Mouse (Mus musculus) forebrain, embryonic 11.5 days (tissue): ENCODE results near the gene Maml3. TPM values are rescaled to one million over a fixed set of nuclear protein-coding genes. Genes with fewer than 3 reads are reported as not detected.

Source experiments
- ATAC-seq: fragments of 200-750 bp; cut with Nextera tagmentation; replicated peaks from 2 replicates; pipeline ENCODE4 v1.8.0; 2017; ENCODE audit warnings: moderate TSS enrichment; ENCODE audit not compliant: low FRiP score
- DNase-seq: peaks from one replicate; pipeline ENCODE4 v3.0.0-alpha.2; 2017; ENCODE audit warnings: low spot score
- H3K27ac ChIP-seq: fragments of 300-500 bp; sonication (generic); 2 replicates; pipeline ENCODE4 v1.5.1; 2014; ENCODE audit warnings: low read depth, low read length
- H3K27me3 ChIP-seq: fragments of 300-500 bp; sonication (generic); 2 replicates; pipeline ENCODE4 v1.6.1; 2014; ENCODE audit warnings: mild to moderate bottlenecking, low read length, mixed read lengths; ENCODE audit not compliant: control insufficient read depth, insufficient read depth
- H3K36me3 ChIP-seq: fragments of 300-500 bp; sonication (generic); 2 replicates; pipeline ENCODE4 v1.6.1; 2014; ENCODE audit warnings: mild to moderate bottlenecking, low read length, moderate library complexity, mixed read lengths; ENCODE audit not compliant: control insufficient read depth, insufficient read depth
- H3K4me1 ChIP-seq: fragments of 300-500 bp; sonication (generic); replicated peaks from 2 replicates; pipeline ENCODE4 v1.6.1; 2014; ENCODE audit warnings: low read length, mixed read lengths; ENCODE audit not compliant: control insufficient read depth, insufficient read depth
- H3K4me2 ChIP-seq: fragments of 300-500 bp; sonication (generic); 2 replicates; pipeline ENCODE4 v1.6.1; 2014; ENCODE audit warnings: low read depth, mild to moderate bottlenecking, low read length, moderate library complexity, mixed read lengths; ENCODE audit not compliant: severe bottlenecking
- H3K4me3 ChIP-seq: fragments of 300-500 bp; sonication (generic); 2 replicates; pipeline ENCODE4 v1.5.1; 2014; ENCODE audit warnings: low read depth, low read length
- H3K9ac ChIP-seq: fragments of 300-500 bp; sonication (generic); 2 replicates; pipeline ENCODE4 v1.6.1; 2014; ENCODE audit warnings: low read length
- H3K9me3 ChIP-seq: fragments of 300-500 bp; sonication (generic); 2 replicates; pipeline ENCODE4 v1.6.1; 2016; ENCODE audit warnings: low read length, mixed read lengths; ENCODE audit not compliant: control insufficient read depth
- WGBS: fragments of 180-500 bp; shearing (Covaris S2); extraction: QIAGEN DNeasy Blood & Tissue Kit; methylation state at CpG from one replicate; pipeline ENCODE4 v1.1.7; 2014; 5-methylcytosine and 5-hydroxymethylcytosine counted together
- polyA plus RNA-seq: library from polyadenylated mRNA; unstranded; fragments of >200 nt; fragmentation: Nextera tagmentation; extraction: Ambion mirVana; gene quantifications from 2 replicates; pipeline ENCODE4 v1.2.1, GENCODE M21; 2014

Maml3 gene
- polyA plus RNA-seq, 1 experiment from 2014 or later = 7.5 TPM

DNA sequence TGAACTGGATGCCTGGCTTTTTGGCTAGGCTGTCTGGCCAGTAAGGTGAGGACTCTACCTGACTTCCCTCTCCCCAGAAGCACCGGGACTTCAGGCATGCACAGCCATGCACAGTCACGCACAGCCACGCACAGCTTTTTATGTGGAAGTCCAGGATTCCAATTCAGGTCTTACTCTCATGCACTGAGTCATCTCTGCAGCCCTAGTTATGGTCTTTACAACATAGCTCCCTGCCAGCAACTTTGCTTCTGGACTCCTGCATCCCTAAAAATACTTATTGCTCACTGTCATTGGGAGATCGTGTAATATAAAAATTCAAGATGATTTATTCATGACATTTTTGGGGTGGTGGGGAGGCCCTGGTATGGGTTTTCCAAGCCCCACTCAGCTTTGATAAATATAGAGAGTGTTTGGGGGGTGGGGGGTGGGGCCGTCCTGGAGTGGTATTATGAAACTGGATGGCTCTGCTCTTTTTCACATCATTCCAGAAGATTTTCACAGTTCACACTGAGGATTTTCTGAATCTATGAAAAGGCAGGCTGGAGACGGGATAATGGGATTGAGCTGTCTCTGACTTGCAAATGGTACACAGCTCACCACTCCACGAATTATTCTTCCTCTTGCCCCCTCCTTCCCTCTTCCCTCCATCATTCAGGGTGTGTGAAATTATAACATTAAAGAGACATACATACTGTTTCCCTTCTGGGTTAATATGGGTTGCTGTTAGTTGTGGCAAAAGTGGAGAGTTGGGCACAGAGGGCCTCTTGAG, 288.2 kb downstream of the Maml3 start:
- no peaks in the 10 kb centered on the region for H3K36me3 ChIP-seq
- no peak overlapping the region for H3K27ac ChIP-seq
- no peak for ATAC-seq
- H3K4me1 ChIP-seq = peaks cover 8% of the 10 kb centered on the region; the same call in 1 of the 2 replicates
- 76% methylated on average over 7 of the region's 7 CpGs for WGBS
- H3K9me3 ChIP-seq = no peaks in the 10 kb centered on the region
- H3K4me2 ChIP-seq = peak overlapping the region; percentile 13; the same call in 1 of the 2 replicates
- H3K4me3 ChIP-seq = no peak overlapping the region
- no peak overlapping the region for H3K9ac ChIP-seq
- H3K27me3 ChIP-seq = no peaks in the 10 kb centered on the region; the same call in 1 of the 2 replicates
- no peak for DNase-seq

DNA sequence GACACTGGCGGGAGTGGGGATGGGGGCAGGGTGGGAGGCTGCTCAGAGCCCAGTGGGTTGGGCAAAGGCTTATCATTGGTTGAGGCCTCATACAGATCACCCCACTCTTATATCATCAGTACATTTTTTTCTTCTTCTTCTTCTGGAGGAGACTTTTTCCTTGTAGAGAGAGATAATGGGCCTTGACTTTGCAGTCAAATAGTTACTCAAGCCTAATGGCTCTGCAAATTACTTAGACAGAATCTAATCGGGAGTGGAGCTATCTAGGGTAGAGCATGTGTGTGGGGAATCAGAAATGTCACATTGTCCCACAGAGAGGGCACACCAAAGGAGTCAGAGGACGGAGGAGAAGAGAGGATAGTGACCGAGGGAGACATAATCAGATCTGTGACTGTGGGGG, 290.8 kb downstream of the Maml3 start:
- Histone ChIP-seq H3K4me2 (no peak overlapping the region), H3K27ac (no peak overlapping the region), H3K9me3 (no peaks in the 10 kb centered on the region), H3K4me3 (no peak overlapping the region), H3K4me1 (peaks cover 15% of the 10 kb centered on the region), H3K36me3 (no peaks in the 10 kb centered on the region), H3K27me3 (no peaks in the 10 kb centered on the region; the same call in 1 of the 2 replicates), H3K9ac (no peak overlapping the region)
- ATAC-seq (no peak), DNase-seq (no peak)
- 94% methylated on average over 4 of the region's 4 CpGs for WGBS

DNA sequence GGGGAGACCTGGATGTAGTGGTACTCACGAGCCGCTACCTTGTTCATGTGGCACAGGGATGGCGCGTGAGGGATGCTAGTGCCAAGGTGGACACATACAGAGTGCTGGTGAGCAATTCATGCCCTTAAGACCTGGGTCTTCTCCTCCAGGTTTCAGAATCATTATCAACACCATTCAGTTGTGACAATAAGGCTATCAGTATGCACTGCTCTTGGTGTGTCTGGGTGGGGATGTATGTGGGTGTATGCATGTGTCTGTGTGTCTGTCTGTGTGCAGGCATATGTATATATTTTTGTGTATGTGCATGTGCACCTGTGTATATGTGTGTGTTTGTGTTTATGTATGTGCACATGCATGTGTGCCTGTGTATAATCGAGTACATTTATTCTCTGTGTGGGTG, 291.7 kb downstream of the Maml3 start:
- no peak for DNase-seq
- Histone ChIP-seq H3K27ac (no peak overlapping the region), H3K4me3 (no peak overlapping the region), H3K9ac (no peak overlapping the region), H3K36me3 (no peaks in the 10 kb centered on the region), H3K4me1 (peaks cover 20% of the 10 kb centered on the region), H3K27me3 (no peaks in the 10 kb centered on the region; the same call in 1 of the 2 replicates), H3K9me3 (no peaks in the 10 kb centered on the region), H3K4me2 (no peak overlapping the region)
- 93% methylated on average over 5 of the region's 5 CpGs for WGBS
- no peak for ATAC-seq

DNA sequence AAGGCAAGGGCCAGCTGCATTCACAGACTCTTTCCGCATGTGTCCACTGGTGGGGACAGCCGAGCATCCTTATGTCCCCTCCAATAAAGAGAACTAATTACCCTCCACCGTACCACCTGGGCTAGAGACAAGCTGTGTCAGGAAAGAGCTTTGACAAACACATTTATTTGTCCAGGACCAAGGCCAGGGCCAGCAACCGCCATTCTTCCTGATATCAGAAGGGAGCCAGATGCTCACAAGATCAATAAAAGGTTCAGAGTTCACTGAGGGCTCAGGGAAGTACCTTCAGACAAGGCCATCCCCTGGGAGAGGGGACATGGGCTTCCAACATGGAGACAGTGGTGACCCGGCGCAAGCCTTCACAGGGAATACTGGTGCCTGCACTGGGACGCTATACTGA, 294.1 kb downstream of the Maml3 start:
- ATAC-seq = no peak
- Histone ChIP-seq H3K4me2 (no peak overlapping the region), H3K27me3 (no peaks in the 10 kb centered on the region; the same call in 1 of the 2 replicates), H3K27ac (no peak overlapping the region), H3K4me1 (peaks cover 20% of the 10 kb centered on the region), H3K4me3 (no peak overlapping the region), H3K9ac (no peak overlapping the region), H3K9me3 (no peaks in the 10 kb centered on the region; the same call in 1 of the 2 replicates), H3K36me3 (no peaks in the 10 kb centered on the region)
- no peak for DNase-seq
- WGBS = 68% methylated on average over 7 of the region's 7 CpGs

DNA sequence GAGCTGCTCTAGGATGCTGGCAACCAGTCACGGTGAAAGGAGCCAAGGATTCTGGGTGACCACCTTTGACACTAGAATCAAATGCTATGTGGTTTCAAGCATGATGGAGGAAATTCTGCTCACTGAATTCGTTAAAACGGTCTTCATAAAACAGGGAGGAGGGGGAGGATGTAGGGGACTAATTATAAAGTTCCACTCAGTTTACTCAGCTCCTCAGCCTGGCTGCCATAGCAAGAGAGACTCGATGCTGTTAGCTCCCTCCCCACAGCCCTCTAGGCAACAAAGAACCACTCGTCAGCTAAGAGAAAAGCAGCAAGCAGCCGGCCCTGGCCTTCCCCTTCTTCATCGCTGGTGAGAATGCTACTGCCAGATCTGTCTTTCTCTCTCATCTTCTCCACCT, 295.1 kb downstream of the Maml3 start:
- Histone ChIP-seq H3K27me3 (no peaks in the 10 kb centered on the region; the same call in 1 of the 2 replicates), H3K4me2 (no peak overlapping the region), H3K36me3 (no peaks in the 10 kb centered on the region), H3K27ac (no peak overlapping the region), H3K4me3 (no peak overlapping the region), H3K9ac (0 out of 2 replicates have a peak overlapping the region, but pooled peaks have one; percentile 7), H3K9me3 (no peaks in the 10 kb centered on the region; the same call in 1 of the 2 replicates), H3K4me1 (peaks cover 21% of the 10 kb centered on the region)
- DNase-seq (no peak), ATAC-seq (no peak)
- WGBS = 32% methylated on average over 7 of the region's 7 CpGs

DNA sequence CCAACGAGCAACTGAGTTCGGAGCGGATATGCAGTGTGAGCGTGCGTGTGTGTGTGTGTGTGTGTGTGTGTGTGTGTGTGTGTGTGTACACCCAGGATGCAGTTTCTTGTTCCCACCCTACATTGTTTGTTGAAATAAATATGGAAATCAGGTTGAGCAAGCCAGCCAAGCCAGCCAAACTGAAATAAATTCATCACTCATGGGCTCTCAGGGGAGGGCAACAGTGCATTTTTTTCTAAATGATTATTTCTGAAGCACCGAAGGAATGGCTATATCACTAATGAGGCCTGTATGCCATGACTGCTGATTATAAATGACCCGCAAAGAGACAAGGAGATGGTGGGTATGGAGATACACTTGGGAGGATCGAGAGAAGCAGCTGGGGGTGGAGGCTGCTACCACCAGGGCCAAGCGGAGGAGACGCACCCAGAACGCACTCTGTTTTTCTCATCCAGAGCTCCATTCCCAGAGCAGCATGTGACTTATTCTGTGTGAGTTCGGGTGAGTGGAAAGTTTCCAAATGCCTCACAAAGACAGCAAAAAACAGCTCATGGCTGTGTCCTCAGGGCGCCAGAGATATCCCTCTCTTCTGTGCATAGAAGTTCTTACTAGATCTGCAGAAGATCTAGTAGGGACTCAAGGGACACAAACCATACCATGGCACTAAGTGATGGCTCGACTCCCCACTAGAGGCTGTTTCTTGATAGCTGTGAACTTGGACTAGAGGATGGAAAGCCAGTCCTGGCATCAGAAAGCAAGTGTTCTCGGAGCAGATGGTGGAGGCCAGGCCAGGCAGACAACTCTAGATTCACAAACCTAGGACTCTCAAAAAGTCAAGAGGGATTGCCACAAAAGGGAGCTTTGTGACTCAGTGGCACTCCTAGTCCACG, 296.6 kb downstream of the Maml3 start:
- ATAC-seq (no peak), DNase-seq (no peak)
- WGBS = 88% methylated on average over 16 of the region's 16 CpGs
- Histone ChIP-seq H3K4me2 (no peak overlapping the region), H3K4me3 (no peak overlapping the region), H3K27me3 (no peaks in the 10 kb centered on the region; the same call in 1 of the 2 replicates), H3K27ac (peak overlapping the region; percentile 50; the same call in 1 of the 2 replicates), H3K36me3 (no peaks in the 10 kb centered on the region), H3K9me3 (no peaks in the 10 kb centered on the region; the same call in 1 of the 2 replicates), H3K9ac (no peak overlapping the region), H3K4me1 (peaks cover 27% of the 10 kb centered on the region)

DNA sequence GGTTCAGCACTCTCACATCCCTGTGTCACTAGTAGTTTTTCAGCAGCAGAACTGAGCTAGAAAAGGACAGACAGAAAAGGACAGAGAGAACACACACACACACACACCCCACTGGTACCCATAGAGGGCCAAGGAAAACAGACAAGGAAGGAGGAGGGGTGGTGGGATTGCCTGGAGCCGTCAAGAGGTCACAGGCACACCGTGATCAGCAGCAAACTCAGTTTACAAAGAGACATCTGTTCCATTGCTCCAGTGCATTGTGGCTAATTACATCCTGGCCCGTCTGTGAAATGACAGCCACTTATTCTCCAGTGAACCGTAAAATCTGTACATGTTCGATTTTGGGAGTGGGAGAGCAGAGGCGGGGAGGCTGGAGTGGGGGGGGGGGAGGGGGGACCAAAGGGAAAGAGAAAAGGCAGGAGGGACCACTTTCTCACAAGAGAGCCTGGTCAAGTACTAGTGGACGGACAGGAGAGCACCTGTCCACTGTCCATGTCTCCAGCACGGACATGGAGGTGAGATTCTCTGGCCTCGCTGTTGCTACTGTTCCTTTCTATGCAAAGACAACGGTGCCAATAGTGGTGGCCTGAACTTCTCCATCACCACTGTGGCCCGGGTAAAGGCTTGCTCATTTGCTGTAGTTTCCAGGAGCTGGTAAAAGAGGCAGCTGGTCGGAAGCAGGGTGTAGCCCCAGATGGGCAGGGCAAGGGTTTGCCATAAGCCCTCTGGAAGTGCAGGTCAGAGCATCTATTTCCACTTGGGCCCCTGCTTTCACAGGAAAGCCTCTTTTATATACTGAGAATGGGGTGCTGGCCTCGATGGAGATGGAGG, 299.2 kb downstream of the Maml3 start:
- no peak overlapping the region for H3K4me3 ChIP-seq
- peak; percentile 75 for DNase-seq
- 11% methylated on average over 13 of the region's 13 CpGs for WGBS
- peak overlapping the region; percentile 72 for H3K27ac ChIP-seq
- no peaks in the 10 kb centered on the region; the same call in 1 of the 2 replicates for H3K9me3 ChIP-seq
- no peaks in the 10 kb centered on the region for H3K27me3 ChIP-seq
- H3K4me1 ChIP-seq = peaks cover 34% of the 10 kb centered on the region
- H3K36me3 ChIP-seq = no peaks in the 10 kb centered on the region
- peak; percentile 93 for ATAC-seq
- peak overlapping the region; percentile 21; the same call in 1 of the 2 replicates for H3K4me2 ChIP-seq
- H3K9ac ChIP-seq = no peak overlapping the region

DNA sequence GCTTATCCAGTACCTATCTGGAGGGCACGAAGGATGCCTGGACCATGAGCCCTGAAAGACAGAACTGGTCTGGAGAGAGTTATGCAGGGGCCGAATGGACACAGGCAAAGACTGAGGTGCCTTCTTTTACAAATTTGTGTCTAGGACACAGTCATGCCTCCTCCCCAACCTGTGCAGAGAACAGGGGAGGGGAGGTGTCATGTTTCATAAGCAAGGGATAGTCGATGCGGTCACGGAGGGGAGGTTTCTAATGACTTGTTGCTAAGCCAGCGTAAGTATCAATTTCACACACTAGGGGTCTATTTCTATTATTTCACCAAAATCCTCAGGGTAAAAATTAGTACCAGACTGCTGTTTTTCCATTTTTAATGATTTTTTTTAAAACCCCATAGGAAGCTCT, 301.0 kb downstream of the Maml3 start:
- no peak overlapping the region for H3K27ac ChIP-seq

More for the DNA sequence above, 301.0 kb downstream of the Maml3 start:
- Histone ChIP-seq H3K36me3 (no peaks in the 10 kb centered on the region), H3K4me3 (no peak overlapping the region), H3K9ac (no peak overlapping the region), H3K4me2 (no peak overlapping the region), H3K27me3 (no peaks in the 10 kb centered on the region), H3K4me1 (peaks cover 34% of the 10 kb centered on the region), H3K9me3 (no peaks in the 10 kb centered on the region; the same call in 1 of the 2 replicates)
- 52% methylated on average over 6 of the region's 6 CpGs for WGBS
- ATAC-seq (no peak), DNase-seq (no peak)
